Mouse (Mus musculus) kidney, adult 18-20 months (tissue): ENCODE measurements at regions not wholly inside any gene's neighbourhood (a gene's known extent, or its start where the extent isn't known, plus 50 kb on each side); places are given as distances from the start of the nearest gene placed in this dataset.

Experiments
- DNase-seq: peaks from one replicate; pipeline ENCODE4 v3.0.0; 2021

DNA sequence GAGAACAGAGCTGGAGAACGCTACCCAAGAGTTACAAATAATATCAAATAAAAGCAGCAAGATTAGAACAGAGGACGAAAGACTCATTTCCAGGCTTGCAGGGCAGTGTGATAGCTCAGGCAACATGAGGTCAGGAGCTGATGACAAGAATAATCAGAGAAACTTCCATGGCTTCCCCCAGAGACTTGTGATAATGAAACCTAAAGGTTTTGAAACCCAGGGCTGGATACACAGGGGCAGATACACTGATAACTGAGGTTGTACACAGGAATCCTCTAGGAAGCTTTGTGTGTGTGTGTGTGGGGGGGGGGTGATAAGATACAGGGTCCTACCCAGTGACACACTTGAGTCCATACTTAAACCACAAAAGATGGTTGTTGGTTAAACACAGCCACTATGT lies 423.4 kb upstream of the Smim15 start:
- DNase-seq = no peak

DNA sequence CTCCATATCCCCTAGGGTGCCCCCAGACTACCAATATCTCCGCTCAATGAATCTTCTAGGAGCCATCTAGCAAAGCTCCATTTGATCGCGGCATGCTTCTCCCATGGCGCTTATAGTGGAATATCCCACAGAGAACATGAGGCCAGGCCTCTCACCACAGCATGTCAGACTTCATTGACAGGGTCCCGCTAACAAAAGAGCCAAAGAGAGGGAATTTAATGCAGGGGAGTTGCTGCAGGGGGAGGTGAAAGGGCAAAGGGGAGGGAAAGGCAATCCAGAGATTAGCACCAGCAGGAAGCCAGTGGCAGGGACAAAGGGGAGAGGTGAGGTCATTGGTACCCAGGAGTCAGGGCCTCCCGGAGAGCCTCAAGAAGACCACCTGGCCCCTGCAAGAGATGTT lies 424.0 kb upstream of the Smim15 start:
- DNase-seq = no peak

DNA sequence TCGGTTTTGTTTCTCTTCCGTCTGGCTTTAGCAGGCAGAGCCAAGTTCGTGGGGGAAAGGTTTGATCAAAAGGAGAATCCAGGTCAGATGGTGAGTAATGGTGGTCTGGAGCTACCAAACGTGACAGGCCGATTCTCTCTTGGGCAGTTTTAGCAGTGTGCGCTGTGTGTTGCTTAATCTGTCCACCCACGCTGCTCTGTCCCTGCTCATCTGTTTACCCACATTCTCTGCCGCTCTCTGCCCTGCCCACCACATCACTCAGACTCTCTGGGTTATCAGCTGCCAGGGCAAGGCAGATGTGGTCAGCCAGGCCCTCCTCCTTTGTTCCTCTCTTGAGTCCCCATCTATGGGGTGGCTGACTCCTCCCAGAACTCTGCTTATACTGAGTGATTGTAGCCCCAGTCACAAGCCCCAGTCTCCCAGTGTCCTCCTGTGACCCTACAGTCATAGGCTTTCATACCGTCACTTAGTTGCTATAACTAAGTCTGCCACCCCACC lies 424.8 kb upstream of the Smim15 start:
- DNase-seq = no peak

DNA sequence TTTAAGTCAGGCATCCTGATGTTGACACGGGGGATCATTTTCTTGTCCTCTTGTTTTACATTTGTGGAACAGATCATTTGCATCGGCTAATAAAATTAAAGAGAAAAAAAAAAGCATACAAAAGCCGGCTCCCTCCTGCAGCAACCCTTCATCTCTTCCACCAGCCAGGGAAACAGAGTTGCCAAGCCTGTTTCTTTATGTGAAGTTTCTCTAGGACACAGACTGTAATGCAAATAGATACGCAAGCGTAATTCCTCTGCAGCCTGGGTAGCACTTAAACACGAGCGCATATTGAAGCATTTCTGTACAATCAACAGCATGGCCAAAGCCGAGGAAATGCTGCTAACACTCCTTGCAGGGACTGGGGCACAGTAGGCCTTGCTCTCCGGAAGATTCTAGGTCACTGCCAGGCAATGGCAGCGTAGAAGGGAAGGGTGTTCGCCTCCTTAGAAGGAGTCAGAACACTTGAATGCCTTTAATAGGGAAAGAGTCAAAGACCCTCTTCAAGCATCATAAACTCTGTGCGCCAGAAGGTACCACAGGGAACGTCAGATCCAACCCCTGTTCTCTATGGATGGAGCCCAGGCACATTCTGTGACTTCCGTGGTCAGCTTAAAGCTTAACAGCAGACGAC lies 425.3 kb upstream of the Smim15 start:
- DNase-seq = no peak

DNA sequence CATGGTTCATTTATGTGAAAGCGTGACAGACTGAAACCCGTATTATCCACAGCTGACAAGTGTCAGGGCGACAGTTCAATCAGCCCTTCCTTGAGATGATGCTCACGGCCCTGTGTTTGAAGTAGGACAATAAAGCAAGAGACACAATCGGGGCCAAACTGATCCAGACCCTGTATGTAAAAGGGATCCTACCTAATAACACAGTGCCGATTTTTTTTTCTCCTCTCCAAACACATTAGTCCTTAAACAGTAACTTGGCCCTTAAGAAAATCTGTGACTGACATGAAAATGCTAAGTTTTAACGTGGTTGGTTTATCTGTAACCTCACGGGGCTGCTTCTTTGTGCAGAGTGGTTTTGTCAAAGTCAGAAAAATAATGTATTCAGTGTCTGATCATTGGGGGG lies 425.9 kb upstream of the Smim15 start:
- DNase-seq = no peak

DNA sequence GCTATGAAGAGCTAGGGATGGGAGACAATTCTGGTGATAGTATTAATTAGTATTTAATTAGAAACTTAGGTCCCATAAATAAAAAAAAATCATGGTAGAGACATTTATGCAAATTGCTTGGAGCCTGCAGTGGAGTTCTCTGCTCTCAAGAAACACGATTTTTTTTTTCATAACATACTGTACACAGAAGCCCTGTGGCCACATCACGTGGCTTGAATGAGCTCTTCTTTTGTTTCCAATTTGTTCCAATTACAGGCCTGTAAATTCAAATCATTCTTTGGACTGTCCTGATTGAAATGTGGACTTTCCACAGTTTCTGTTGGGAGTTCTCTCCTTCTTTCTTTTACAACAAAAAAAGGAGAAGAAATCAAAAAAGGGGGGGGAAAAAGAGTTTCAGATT lies 426.7 kb upstream of the Smim15 start:
- DNase-seq = no peak

DNA sequence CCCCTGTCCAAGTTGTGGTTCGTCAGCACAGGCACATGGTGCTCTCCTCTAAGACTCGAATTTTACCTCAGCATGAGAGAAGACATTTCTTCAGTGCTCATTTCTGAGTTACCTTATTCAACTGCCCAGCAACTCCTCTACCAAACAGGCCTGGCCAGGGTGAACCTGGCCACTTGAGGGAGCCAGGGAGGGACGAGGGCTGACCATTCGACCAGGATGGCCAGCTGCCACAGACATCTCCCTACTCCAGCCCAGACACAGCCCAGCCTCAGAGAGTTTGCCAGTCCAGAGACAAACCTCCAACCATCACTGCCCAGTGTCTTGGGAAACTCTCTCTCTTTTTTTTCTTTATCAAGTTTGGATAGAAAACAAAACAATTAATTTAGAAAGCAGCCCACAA lies 427.5 kb upstream of the Smim15 start:
- DNase-seq = peak; percentile 38

DNA sequence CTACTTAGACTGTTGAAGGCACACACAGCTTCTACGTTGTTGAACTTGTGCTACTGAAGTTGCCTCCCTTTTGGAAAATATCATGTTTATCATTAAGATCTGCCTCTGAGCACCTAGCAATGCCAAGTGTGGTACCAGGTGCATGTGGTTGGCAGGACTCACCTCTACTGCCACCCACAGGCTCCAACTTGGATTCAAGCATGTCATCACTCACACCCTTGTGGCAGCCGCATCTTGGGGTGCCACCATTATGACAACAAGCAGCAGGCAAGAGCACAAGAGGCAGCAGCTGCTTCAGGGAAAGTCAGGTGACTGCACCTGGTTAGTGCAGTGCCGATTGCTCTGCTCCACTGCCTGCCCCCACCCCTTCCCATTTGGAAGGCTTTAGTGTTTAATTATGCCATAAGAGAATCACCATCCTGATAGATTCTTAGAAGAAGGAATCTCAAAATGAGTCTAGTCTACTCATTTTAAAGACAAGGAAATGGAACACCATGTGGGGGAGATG lies 435.2 kb upstream of the Smim15 start:
- DNase-seq = no peak

DNA sequence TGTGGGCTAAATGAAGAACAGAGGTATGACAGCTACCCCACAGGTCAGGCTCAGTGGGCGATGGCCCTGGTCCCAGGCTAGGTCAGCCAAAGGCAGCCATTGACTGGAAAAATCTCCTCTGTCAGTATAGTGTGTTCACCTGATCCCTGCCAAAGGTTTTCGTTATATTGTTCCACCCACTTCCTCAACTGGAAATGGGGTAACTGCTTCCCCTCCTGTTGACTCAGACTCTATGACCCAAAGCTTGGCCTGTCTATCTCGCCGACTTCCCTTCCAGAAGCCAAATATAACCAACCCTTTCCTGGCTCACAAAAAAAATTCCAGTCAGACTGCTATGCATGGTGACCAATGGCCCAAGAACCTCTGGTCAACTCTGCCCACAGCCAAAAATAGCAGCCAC lies 437.0 kb upstream of the Smim15 start:
- peak; percentile 12 for DNase-seq

DNA sequence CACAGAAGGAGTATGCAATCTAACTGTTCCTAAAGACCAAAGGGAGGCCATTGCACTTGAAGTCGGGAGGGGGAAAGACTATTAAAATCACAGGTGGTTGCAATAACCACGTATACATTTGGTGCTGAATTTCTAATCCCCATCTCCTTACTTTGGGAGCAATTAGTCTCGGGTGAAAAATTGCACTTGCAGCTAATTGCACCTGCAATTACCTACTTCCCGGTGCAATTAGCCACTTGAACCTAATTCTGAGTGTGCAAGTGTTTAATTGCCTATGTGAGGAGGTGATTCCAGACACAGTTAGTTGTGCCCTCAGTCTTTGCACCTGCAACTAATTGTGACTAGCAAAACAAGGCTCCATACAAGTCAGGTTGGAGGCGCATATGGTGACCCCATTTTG lies 442.1 kb upstream of the Smim15 start:
- DNase-seq = no peak

DNA sequence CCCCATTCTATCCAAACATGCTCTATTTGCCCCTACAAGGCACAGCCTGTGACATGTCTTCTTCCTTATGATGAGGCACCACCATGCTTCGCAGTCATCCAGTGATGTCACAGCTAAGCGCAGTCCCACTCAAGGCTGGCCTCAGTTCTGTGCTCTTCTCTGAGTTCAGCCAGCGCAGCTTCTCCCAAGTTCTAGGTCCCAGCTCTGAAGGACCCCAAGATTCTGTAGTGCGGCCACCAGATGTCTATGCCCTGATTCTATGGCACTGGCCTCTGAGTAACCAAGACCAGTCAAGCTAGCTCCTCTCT lies 443.2 kb upstream of the Smim15 start:
- no peak for DNase-seq

DNA sequence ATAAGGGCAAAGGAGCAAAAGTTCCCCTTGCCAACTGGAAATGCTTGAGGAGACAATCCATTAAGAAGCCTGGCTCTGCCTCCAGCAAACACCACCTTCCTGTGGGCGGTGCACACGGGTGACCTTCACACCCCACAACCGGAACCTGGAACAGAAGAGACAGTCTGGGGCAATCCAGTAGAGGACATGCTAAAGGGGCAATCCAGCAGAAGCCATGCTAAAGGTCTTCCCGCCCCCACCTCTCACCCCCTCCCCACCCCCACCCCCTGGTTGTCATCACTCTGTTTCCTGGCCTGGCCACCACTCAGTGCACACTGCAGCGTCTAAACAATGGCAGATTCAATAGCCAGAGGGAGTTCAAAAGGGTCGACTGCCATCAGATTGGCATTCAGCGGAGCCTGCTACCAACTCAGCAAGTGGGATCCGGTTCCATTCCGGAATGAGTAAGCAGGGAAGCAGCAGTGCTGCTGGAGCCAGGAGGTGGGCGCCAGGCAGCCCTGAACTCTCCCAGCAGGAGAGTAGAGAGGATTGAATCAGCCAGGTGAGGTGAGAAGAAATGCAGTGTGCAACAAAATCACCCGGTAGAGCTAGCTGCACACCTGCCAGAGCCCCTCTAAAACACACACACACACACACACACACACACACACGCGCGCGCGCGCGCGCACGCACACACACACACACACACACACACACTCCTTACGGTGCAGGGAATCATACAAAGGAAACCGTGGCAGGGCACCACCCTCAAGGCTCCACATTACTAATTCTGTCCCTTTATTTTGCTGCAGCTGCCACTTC lies 443.7 kb upstream of the Smim15 start:
- peak; percentile 62 for DNase-seq

DNA sequence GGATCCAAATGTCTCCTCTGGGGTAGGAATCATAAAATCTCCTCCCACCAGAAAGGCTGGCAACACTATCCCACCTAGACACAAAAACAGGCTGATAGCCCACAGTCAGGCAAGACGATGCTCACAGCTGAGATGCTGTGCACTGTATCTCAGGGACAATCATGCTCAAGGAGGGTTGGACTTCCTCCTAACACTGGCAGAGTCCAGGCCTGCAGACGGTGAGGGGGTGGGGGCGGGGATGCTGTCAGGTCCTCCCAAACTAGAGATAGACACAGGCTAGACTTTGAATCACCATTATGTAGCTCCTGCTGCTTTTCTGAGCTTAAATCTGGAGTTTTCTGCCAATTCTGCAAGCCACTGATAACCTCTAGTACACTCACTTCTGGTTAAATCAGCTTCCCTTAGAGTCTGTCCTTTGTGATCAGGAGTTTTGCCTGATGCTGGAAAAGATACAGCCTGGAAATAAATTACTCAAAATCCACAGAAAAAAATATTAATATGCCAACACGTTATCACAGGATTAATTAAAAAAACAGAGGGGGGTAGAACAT lies 445.1 kb upstream of the Smim15 start:
- no peak for DNase-seq

DNA sequence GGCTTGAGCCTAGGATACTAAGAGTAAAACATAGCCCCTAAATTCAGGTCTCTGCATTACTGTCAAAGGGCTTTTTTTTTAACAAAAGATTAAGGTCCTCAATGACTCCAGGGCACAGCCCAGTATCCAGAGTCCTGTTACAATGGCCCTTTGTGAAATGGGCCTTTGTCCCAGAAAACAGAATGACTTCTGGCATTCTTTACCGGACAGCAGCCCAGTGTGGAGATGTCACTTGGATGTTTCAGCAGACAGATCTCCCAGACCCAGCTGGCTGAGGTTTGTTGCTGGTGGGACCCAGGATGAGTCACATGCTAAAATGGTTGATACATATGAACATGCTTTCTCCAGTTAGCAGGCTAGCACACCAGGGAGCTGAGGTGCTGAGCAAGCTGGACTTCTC lies 445.9 kb upstream of the Smim15 start:
- no peak for DNase-seq

DNA sequence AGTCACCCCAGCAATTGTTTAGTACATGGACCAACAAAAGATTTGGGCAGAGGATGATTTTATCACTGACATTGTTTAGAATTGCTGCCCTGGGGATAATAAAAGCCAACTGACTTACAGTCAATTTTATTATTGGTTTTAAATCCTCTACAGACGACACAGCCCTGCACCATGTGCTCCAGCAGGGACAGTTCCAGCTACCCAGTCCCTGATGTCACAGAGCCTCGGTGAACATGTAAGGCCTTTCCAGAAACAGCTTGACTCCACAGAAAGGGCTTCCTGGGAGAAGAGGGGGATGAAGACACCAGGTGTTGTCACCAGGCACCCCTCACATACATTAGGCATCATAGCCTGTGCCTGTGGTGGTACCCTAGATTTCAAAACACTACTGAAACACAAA lies 447.0 kb upstream of the Smim15 start:
- no peak for DNase-seq

DNA sequence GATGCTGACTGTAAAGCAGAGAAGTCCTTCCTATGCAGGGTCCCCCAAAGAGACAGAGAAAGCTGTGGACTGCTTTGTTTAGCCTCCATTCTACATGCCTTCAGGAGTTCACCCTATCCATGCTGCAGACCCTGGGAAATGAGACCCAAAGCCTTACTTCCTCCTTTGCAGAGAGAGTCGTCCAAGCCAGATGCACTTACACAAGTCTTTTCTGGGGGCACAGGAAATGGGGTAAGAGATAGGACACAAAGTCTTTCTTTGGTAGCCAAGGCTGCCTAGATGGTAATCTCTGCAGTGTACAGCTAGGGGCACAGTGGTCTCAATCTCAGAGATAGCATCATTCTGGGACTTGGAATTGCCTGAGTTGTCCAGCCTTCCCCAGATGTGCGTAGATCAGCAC lies 448.1 kb upstream of the Smim15 start:
- DNase-seq = no peak

DNA sequence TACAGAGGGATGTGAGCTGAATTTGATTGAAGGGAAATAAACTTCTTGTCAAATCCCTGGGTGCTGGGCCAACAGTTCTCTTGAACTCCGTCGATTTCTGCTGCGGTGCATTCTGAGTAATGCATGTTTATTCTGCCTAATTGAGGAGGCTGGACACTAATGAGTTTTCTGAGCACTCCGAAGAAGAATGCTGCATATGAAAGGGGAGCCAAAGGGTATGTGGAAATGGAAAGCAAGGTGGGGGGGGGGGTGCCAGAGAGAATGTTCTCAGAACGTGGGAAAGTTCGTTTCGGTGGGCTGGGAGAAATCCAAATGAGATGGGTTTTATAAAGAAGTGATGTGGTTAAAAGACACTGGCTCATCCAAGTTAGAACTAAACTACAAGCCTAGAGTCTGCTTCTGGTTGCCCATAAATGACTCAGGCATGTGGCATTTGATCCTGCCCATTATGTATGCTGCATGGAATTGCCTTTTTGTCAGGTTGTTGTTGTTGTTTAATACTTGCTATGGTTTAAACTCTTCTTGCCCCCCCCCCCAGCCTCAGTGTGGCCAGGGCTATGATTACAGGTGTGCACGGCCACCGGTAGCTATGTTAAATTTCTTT lies 455.7 kb upstream of the Smim15 start:
- no peak for DNase-seq

DNA sequence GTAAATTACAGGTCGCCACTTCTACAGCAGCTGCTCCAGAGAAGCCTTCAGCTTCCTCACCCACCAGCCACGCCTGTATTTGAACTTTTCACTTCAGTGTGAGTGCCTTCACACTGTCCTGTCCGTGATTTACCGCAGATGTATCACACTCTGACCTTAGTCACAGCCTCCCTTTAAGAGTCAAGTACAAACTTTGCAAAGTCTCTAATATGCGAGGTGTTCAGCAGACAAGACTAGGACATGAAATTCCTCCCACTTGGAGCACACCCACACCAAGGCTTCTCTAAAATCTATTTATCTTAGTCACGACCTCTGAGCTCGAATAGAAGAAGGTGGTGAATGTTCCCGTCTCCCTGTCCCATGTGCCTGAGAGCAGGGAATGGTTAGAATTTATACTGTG lies 456.6 kb upstream of the Smim15 start:
- no peak for DNase-seq

DNA sequence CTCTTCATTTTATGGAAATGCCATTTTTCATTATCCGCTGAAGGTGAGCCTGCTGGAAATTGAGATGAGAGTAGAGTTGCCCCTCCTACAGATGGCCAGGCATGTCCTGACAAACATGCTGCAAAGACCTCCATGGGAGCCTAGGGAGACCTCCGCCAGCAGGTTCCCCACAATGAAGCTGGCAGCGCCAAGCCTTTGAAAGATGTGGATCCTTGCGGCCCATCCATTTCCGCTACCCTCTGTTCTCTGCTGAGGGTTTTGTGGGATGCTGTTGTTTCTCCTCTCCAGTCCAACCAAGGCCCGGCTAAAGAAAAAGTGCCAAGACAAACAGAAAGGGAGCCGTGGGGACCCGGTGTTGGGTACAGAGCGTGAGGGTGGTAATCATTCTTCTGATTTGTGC lies 458.3 kb upstream of the Smim15 start:
- no peak for DNase-seq

DNA sequence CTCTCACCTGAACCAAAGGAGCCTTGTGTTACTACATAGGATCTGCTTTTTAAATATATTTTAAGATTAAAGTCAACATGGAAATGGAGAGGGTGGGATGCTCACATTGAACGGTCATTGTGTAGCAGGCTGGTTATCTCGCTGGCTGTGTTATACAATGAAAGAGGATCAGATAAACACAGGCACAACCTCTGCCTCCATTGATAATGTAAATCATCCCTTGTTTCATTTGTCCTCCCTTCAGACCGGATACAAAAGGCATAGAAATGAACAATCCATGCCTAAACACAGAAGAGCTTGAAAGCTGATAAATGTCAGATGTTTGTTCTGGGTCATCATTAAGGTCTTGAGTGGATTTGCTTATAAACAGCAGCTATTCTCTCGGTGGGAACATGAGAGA lies 458.9 kb upstream of the Smim15 start:
- DNase-seq = no peak

DNA sequence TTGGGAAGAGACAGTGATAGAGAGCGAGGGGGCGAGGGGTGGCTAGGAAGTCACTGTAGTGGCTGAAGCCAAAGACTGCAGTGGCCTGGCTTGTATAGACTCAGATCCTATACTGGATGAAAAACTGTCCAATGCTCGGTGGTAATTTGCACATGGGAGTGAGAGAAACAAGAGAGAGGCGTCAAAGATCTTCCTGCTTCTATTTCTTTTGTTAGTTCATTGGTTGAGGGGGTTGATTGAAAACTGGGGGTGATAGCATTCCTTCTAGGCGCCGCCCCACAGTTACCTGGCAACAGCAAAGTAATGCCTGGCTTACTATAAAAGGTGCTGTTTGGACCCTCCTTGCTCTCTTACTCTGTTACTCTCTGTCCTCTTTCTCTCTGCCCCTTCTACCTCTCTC lies 465.3 kb upstream of the Smim15 start:
- no peak for DNase-seq

DNA sequence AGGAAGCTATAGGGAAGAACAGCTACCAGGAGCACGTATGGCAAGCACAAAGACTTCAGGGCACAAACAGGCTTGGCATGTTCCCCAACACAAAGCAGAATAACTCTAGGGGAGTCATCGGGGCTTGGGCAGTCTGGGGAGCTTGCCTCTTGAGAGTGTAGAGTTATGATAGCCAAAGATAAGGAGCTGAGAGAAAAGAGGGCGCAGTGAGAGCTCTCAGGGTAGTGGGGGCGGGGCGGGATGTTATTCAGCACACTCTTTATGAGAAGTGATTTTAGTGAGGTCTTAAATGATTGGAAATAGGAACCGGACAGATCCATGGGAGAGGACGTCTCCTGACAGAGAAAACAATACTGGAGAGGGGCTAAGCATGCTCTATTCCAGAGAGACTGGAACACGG lies 466.4 kb upstream of the Smim15 start:
- no peak for DNase-seq

DNA sequence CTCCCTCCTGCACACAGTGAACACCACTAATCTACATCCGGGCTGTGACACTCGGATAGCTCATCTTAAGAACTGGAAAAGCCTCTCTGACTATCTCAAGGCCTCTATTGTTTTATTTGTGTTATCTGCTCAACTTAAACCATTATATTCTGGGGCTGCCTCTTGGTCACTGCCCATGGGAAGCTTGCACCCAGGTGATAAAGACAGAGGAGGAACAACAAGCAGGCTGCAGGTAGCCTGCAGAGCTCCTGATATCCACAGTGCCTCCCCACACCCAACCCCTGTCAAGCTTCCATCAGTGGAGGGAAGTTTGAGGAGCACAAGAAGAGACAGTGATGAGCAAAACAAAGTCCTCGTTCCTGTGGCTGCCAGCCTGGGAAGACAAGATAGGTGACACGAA lies 467.0 kb upstream of the Smim15 start:
- DNase-seq = no peak

DNA sequence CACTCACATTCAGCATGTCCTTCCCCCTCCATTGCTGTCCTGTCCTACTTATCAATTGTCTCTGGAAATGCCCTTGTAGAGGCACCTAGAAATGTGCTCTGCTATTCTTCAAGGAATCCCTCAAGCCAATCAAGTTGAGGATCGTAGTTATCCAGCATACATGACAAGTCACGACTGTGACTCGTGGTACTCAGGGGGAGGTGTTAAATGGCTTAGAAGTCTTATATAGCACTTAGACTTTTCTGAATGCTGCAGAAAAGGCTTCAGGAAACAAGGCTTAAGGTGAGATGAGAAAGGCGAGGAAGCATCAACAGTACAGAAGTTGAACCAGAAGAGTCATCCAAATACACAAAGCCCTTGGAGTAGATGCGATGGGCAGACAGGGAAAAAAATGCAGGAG lies 467.5 kb upstream of the Smim15 start:
- DNase-seq = no peak
